Mouse (Mus musculus) lung, embryonic 14.5 days (tissue): Measurements from ENCODE around the gene B4galnt1. TPM values are rescaled to one million over a fixed set of nuclear protein-coding genes. Genes with fewer than 3 reads are reported as not detected.

Experiments used
- ATAC-seq: fragments of 200-750 bp; cut with Nextera tagmentation; 2 replicates; pipeline ENCODE4 v1.8.0; 2017; ENCODE audit warnings: mild to moderate bottlenecking, moderate TSS enrichment, moderate library complexity; ENCODE audit not compliant: insufficient read depth
- DNase-seq: peaks from one replicate; pipeline ENCODE4 v3.0.0-alpha.2; 2015
- H3K27ac ChIP-seq: fragments of 300-500 bp; sonication (generic); 2 replicates; pipeline ENCODE4 v1.5.1; 2014; ENCODE audit warnings: low read depth, mild to moderate bottlenecking, moderate library complexity
- H3K27me3 ChIP-seq: fragments of 300-500 bp; sonication (generic); 2 replicates; pipeline ENCODE4 v1.6.1; 2014; ENCODE audit warnings: low read length, control low read depth; ENCODE audit not compliant: insufficient read depth
- H3K36me3 ChIP-seq: fragments of 300-500 bp; sonication (generic); 2 replicates; pipeline ENCODE4 v1.6.1; 2014; ENCODE audit warnings: control low read depth; ENCODE audit not compliant: insufficient read depth
- H3K4me1 ChIP-seq: fragments of 300-500 bp; sonication (generic); 2 replicates; pipeline ENCODE4 v1.6.1; 2014; ENCODE audit warnings: antibody characterized with exemption, control low read depth; ENCODE audit not compliant: insufficient read depth
- H3K4me2 ChIP-seq: fragments of 300-500 bp; sonication (generic); 2 replicates; pipeline ENCODE4 v1.6.1; 2014; ENCODE audit warnings: mild to moderate bottlenecking
- H3K4me3 ChIP-seq: fragments of 300-500 bp; sonication (generic); 2 replicates; pipeline ENCODE4 v1.5.1; 2014; ENCODE audit warnings: low read depth, low read length
- H3K9ac ChIP-seq: fragments of 300-500 bp; sonication (generic); 2 replicates; pipeline ENCODE4 v1.6.1; 2014
- H3K9me3 ChIP-seq: fragments of 300-500 bp; sonication (generic); 2 replicates; pipeline ENCODE4 v1.6.1; 2016; ENCODE audit warnings: low read depth, low read length, control low read depth
- CTCF ChIP-seq: IDR thresholded peaks from 2 replicates; pipeline ENCODE4 v1.5.1; 2016; ENCODE audit warnings: antibody characterized with exemption, low read depth
- WGBS: fragments of 180-500 bp; shearing (Covaris S2); extraction: QIAGEN DNeasy Blood & Tissue Kit; methylation state at CpG from one replicate; pipeline ENCODE4 v1.1.7; 2014; 5-methylcytosine and 5-hydroxymethylcytosine counted together
- polyA plus RNA-seq: library from polyadenylated mRNA; unstranded; fragments of >200 nt; fragmentation: Nextera tagmentation; extraction: Ambion mirVana; gene quantifications from 2 replicates; pipeline ENCODE4 v1.2.1, GENCODE M21; 2014

The B4galnt1 gene
- polyA plus RNA-seq, 1 experiment from 2014 or later, result 2.9 TPM

DNA sequence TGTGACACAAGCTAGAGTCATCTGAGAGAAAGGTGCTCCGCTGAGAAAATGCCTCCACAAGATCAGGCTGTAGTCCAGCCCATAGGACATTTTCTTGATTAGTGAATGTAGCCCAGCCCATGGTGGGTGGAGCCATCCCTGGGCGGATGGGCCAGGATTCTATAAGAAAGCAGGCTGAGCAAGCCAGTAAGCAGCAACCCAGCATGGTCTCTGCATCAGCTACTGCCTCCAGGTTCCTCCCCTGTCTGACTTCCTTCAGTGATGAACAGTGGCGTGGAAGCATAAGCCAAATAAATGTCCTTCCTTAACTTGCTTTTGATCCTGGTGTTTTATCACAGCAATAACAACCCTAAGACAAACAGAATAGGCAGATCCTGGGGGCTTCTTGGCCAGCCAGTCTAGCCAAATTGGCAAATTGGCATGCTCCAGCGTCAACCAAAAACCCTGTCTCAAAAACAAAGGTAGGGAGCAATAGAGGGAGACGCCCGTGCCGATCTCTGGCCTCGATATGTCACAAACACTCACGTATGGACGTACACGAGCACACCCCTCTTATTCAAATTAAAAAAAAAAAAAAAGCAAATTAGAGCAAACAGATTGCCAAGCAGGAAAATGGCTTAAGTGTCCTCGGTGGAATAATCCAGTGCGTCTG is 42.1 kb upstream of the B4galnt1 start:
- H3K9me3 ChIP-seq, result no peaks in the 10 kb centered on the region
- peak overlapping the region; percentile 23 for H3K4me3 ChIP-seq
- TF ChIP-seq CTCF, result no peak
- H3K4me1 ChIP-seq, result peaks cover 3% of the 10 kb centered on the region; the same call in 1 of the 2 replicates
- DNase-seq, result peak; percentile 76
- H3K27ac ChIP-seq, result no peak overlapping the region
- no peaks in the 10 kb centered on the region for H3K27me3 ChIP-seq
- peak overlapping the region; percentile 60 for H3K4me2 ChIP-seq
- 12% methylated on average over 13 of the region's 13 CpGs for WGBS
- peaks cover 15% of the 10 kb centered on the region for H3K36me3 ChIP-seq
- ATAC-seq, result no peak
- H3K9ac ChIP-seq, result no peak overlapping the region

GRCm38 (mm10) chr10:127123436-127123805 is 41.6 kb upstream of the B4galnt1 start:
- no peaks in the 10 kb centered on the region for H3K27me3 ChIP-seq
- no peak overlapping the region for H3K9ac ChIP-seq
- no peaks in the 10 kb centered on the region for H3K9me3 ChIP-seq
- H3K27ac ChIP-seq, result no peak overlapping the region
- WGBS, result 9% methylated on average over 4 of the region's 4 CpGs
- H3K4me3 ChIP-seq, result peak overlapping the region; percentile 23
- peaks cover 3% of the 10 kb centered on the region; the same call in 1 of the 2 replicates for H3K4me1 ChIP-seq
- peaks cover 10% of the 10 kb centered on the region; the same call in 1 of the 2 replicates for H3K36me3 ChIP-seq
- peak overlapping the region; percentile 60 for H3K4me2 ChIP-seq
- ATAC-seq (no peak), DNase-seq (peak; percentile 86)
- TF ChIP-seq CTCF, result peak; percentile 69

DNA sequence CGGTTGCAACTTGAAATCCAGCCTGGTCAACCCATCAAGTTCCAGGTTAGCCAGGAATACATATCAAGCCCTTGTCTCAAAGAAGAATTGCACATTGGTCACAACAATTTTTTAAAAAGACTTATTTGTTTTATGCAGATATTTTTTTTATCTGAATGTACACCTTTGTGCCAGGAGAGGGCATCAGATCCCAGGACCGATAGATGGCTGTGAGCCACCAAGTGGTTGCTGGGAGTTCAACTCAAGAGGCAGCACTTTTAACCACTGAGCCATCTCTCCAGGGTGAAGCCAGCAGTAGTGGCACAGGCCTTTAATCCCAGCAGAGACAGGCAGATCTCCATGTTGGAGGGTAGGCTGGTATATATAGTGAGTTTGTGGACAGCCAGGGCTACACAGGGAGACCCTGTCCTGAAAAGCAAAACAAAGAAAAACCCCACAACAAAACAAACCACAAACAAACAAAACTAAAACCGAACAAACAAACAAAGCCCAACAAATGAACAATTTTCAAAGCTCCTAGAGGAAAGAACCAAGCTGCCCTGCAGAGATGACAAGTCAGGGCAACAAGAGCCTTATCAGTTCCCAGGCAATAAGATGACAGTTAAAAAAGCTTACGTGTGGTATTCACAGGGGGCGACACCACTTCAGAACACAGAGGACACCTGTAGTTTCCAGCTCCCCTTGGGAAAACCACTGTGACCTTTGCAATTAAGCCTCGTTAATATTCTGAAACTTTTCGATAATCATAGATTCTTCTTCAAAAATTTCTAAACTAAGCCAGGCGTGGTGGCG is 39.6 kb upstream of the B4galnt1 start:
- WGBS, result 72% methylated on average over 9 of the region's 9 CpGs
- Histone ChIP-seq H3K9ac (no peak overlapping the region), H3K4me1 (peaks cover under 1% of the 10 kb centered on the region; the same call in 1 of the 2 replicates), H3K36me3 (no peaks in the 10 kb centered on the region), H3K4me3 (no peak overlapping the region), H3K27ac (no peak overlapping the region), H3K27me3 (no peaks in the 10 kb centered on the region), H3K4me2 (no peak overlapping the region), H3K9me3 (no peaks in the 10 kb centered on the region)
- ATAC-seq (no peak), DNase-seq (peak; percentile 58)
- peak; percentile 52 for TF ChIP-seq CTCF

DNA sequence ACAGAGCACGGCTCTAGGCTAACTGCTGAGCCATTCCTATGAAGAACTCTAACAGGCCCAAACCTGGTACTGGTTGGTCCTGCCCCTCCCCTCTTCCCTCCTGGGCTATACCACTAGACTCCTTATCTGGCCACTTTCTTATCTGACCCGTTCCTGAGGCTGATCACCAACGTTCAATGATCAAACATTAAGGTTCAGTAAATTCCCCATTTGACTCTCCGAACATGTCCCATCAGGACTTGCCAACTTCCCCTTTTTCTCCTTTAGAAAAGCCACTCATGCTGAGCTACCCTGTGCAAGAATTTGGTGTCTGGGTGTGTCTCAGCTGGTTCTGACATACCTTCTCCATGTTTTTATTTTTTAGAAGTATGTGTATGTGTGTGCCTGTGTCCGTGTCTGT is 38.4 kb upstream of the B4galnt1 start:
- DNase-seq (no peak), ATAC-seq (no peak)
- H3K36me3 ChIP-seq, result no peaks in the 10 kb centered on the region
- no peaks in the 10 kb centered on the region for H3K27me3 ChIP-seq
- no peak for TF ChIP-seq CTCF
- 64% methylated on average over 5 of the region's 5 CpGs for whole genome bisulfite sequencing
- H3K9ac ChIP-seq, result no peak overlapping the region
- no peak overlapping the region for H3K27ac ChIP-seq
- no peaks in the 10 kb centered on the region; the same call in 1 of the 2 replicates for H3K4me1 ChIP-seq
- H3K9me3 ChIP-seq, result no peaks in the 10 kb centered on the region
- H3K4me3 ChIP-seq, result no peak overlapping the region
- H3K4me2 ChIP-seq, result no peak overlapping the region

GRCm38 (mm10) chr10:127127711-127128279 is 37.2 kb upstream of the B4galnt1 start:
- 64% methylated on average over 7 of the region's 7 CpGs for WGBS
- Histone ChIP-seq H3K27ac (no peak overlapping the region), H3K9me3 (no peaks in the 10 kb centered on the region), H3K9ac (no peak overlapping the region), H3K4me3 (no peak overlapping the region), H3K4me2 (no peak overlapping the region), H3K4me1 (no peaks in the 10 kb centered on the region; the same call in 1 of the 2 replicates), H3K36me3 (no peaks in the 10 kb centered on the region), H3K27me3 (no peaks in the 10 kb centered on the region)
- DNase-seq (no peak), ATAC-seq (no peak)
- no peak for TF ChIP-seq CTCF

- no peak for TF ChIP-seq CTCF
- no peak overlapping the region for H3K27ac ChIP-seq
- ATAC-seq, result no peak
- H3K27me3 ChIP-seq, result no peaks in the 10 kb centered on the region
- no peaks in the 10 kb centered on the region for H3K36me3 ChIP-seq
- DNase-seq, result peak; percentile 8
- WGBS, result 71% methylated on average over 4 of the region's 4 CpGs
- H3K4me1 ChIP-seq, result no peaks in the 10 kb centered on the region
- no peak overlapping the region for H3K9ac ChIP-seq
- H3K9me3 ChIP-seq, result no peaks in the 10 kb centered on the region
- no peak overlapping the region for H3K4me2 ChIP-seq
- H3K4me3 ChIP-seq, result no peak overlapping the region
Observed at GRCm38 (mm10) chr10:127129431-127129830, 35.6 kb upstream of the B4galnt1 start.

DNA sequence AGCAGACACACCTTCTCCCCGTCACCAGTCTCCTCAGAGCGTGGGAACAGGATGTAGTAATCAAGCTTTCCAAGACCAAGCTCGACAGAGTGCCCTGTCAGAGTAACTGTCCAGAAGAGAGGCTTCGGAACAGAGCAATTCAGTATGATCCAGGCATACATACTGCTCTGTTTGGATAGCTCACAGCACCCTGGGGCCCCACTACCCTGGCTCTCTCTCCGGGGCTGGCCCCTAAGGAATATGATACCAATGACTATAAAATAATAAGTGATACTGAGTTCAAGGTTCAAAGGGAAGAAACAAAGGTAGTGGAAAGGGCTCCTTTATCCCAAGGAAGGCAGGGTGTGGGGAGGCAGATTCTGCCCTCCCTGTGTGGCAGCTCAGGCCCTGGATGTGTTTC is 32.6 kb upstream of the B4galnt1 start:
- H3K4me3 ChIP-seq, result no peak overlapping the region
- no peak for ATAC-seq
- 41% methylated on average over 5 of the region's 5 CpGs for WGBS
- H3K27ac ChIP-seq, result no peak overlapping the region
- no peak overlapping the region for H3K4me2 ChIP-seq
- H3K36me3 ChIP-seq, result no peaks in the 10 kb centered on the region
- no peaks in the 10 kb centered on the region for H3K4me1 ChIP-seq
- TF ChIP-seq CTCF, result no peak
- no peaks in the 10 kb centered on the region for H3K27me3 ChIP-seq
- DNase-seq, result no peak
- H3K9me3 ChIP-seq, result no peaks in the 10 kb centered on the region
- no peak overlapping the region for H3K9ac ChIP-seq
